Mouse (Mus musculus) megakaryocyte, embryonic 14.5 days (primary cell): Measurements from ENCODE around the gene Ubxn1. TPM values are rescaled to one million over a fixed set of nuclear protein-coding genes. Genes with fewer than 3 reads are reported as not detected.
"Not testable (repeated sequence)": the region's sequence is repeated elsewhere in the genome, so short reads cannot be mapped to it uniquely, and the experiment has no call there.

ENCODE experiments used
- H3K27me3 ChIP-seq: replicated peaks from 2 replicates; pipeline ENCODE3; 2012; ENCODE audit warnings: inconsistent platforms
- H3K36me3 ChIP-seq: replicated peaks from 2 replicates; pipeline ENCODE3; 2012; ENCODE audit warnings: low read length, inconsistent platforms, mixed read lengths
- H3K4me1 ChIP-seq: 2 replicates; pipeline ENCODE4 v1.6.1; 2012; ENCODE audit warnings: inconsistent platforms
- H3K4me3 ChIP-seq: replicated peaks from 2 replicates; pipeline ENCODE3; 2012; ENCODE audit warnings: moderate library complexity, mild to moderate bottlenecking, inconsistent platforms
- H3K9me3 ChIP-seq: 2 replicates; pipeline ENCODE4 v1.6.1; 2012; ENCODE audit warnings: inconsistent platforms
- FLI1 ChIP-seq: IDR thresholded peaks from 2 replicates; pipeline ENCODE4 v1.6.1; 2012; ENCODE audit warnings: low read length, inconsistent platforms, mixed read lengths
- GATA1 ChIP-seq: IDR thresholded peaks from 3 replicates; pipeline ENCODE4 v1.6.1; 2012; ENCODE audit warnings: mixed read lengths, low read length, inconsistent platforms, borderline replicate concordance
- polyA plus RNA-seq: library from polyadenylated mRNA; stranded (reverse); fragments of >175 nt; gene quantifications from 2 replicates; pipeline ENCODE4 v1.2.3, GENCODE M21; 2012; ENCODE audit warnings: low replicate concordance; ENCODE audit not compliant: insufficient read depth

Ubxn1 gene
- 125 and 325 TPM in 2 replicates for polyA plus RNA-seq

DNA sequence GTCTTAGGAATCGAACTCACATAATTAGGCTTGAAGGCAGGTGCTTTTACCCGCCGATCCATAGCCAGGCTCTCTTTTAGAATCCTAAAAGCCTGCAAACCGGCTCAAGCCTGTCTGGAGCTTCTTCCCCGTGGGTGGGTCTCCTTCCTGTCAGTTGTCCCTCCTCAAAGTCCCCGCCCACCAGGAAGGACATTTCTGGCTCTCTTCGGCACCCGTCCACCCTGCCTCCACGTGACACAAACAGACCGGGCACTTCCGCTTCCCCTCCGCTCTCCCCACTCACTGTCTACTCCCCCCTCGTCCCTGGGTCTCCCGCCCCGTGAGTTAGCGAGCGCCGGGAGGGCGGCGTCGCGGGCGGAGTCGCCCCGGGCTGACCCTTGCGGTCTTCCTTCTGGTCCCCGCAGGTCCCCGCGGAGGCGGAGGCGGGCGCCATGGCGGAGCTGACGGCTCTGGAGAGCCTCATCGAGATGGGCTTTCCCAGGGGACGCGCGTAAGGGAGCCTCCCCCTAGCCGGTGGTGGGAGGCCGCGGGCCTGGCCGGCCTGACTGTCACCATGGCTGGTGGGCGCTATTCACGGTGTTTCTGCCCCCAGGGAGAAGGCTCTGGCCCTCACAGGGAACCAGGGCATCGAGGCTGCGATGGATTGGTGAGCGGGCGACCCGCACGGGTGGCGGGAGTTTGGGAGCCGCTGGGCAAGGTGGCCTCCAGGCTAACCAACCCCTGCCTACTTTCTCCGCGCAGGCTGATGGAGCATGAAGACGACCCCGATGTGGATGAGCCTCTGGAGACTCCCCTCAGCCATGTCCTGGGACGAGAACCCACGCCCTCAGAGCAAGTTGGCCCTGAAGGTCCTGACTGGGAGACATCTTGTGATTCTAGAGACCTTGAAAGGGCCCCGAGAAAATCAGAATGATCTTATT lies at the start of gene Ubxn1:
Ubxn1 (plus strand) TSS at position 230 of the 920 bp plus-strand sequence.
- no peaks in the 10 kb centered on the region for H3K9me3 ChIP-seq
- TF ChIP-seq FLI1, result peak; percentile 40; the same call in 1 of the 2 replicates
- no peak for TF ChIP-seq GATA1

DNA sequence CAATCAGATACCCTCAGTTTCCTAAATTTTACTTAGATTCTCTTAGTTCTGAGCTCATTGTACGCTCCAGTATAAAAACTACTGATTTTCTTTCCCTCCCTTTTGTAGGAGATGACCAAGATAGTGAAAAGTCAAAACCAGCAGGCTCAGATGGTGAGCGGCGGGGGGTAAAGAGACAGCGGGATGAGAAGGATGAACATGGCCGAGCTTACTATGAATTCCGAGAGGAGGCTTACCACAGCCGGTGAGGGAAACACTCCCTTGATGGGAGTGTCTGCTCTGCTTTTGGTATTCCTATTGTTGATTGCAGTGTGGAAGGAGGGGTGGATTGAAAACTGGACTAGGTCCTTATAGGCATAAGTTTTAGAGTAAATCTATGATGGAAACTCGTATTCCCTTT lies 48.6 kb upstream of the Ubxn1 start:
- no peaks in the 10 kb centered on the region for H3K9me3 ChIP-seq
- H3K36me3 ChIP-seq, result peaks cover 57% of the 10 kb centered on the region
- peak overlapping the region; percentile 65 for H3K4me3 ChIP-seq
- TF ChIP-seq FLI1 (no peak), GATA1 (no peak)
- peaks cover 24% of the 10 kb centered on the region for H3K4me1 ChIP-seq
- H3K27me3 ChIP-seq, result no peaks in the 10 kb centered on the region

More for the DNA sequence above, at the start of gene Ubxn1:
- H3K4me3 ChIP-seq, result peak within 1 kb of the TSS; percentile 97
- H3K27me3 ChIP-seq, result no peaks in the 10 kb centered on the region
- peaks cover 56% of the 10 kb centered on the region for H3K4me1 ChIP-seq
- H3K36me3 ChIP-seq, result peaks cover 44% of the 10 kb centered on the region

DNA sequence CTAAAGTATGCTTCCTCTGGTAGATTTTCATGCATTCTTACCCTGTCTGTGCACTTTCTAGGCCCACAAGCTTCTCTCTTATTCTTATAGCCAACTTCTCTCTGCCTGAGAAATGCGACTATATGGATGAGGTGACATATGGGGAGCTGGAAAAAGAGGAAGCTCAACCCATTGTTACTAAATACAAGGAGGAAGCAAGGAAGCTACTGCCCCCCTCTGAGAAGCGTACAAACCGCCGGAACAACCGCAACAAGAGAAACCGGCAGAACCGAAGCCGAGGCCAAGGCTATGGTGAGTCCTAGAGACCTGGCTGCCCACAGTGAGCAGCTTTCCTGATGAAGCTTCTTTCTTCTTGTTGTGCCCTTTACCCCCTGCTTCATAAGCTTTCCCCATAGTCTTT lies 41.6 kb upstream of the Ubxn1 start, which contains the start of gene AC129217.1:
AC129217.1 (plus strand) TSS at position 114 of the 400 bp plus-strand sequence.
- TF ChIP-seq FLI1 (no peak), GATA1 (no peak)

DNA sequence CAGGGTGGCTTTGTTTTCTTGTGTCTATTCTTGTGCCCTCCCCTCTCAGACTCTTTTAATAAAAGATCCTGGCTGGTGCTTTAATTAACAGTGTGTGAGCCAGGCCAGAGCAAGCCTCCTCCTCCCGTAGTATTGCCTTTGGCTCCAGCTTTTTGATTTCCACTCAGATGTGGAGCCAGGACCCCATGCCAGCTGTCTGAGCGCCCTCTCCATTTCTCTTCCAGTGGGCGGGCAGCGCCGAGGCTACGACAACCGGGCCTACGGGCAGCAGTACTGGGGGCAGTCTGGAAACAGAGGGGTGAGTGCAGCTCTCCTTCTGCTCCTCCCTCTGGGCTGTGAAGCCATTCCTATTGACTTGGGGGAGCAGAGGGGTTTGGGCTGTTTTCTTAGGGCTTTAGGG lies 40.6 kb upstream of the Ubxn1 start:
- no peaks in the 10 kb centered on the region for H3K27me3 ChIP-seq
- peaks cover 20% of the 10 kb centered on the region for H3K4me1 ChIP-seq
- TF ChIP-seq GATA1, result no peak
- TF ChIP-seq FLI1, result no peak
- peaks cover 99% of the 10 kb centered on the region for H3K36me3 ChIP-seq
- no peak overlapping the region for H3K4me3 ChIP-seq
- H3K9me3 ChIP-seq, result no peaks in the 10 kb centered on the region

More for the DNA sequence above, 41.6 kb upstream of the Ubxn1 start, which contains the start of gene AC129217.1:
- Histone ChIP-seq H3K4me1 (peaks cover 20% of the 10 kb centered on the region), H3K36me3 (peaks cover 99% of the 10 kb centered on the region), H3K27me3 (no peaks in the 10 kb centered on the region), H3K4me3 (no peak within 1 kb of the TSS), H3K9me3 (no peaks in the 10 kb centered on the region)

DNA sequence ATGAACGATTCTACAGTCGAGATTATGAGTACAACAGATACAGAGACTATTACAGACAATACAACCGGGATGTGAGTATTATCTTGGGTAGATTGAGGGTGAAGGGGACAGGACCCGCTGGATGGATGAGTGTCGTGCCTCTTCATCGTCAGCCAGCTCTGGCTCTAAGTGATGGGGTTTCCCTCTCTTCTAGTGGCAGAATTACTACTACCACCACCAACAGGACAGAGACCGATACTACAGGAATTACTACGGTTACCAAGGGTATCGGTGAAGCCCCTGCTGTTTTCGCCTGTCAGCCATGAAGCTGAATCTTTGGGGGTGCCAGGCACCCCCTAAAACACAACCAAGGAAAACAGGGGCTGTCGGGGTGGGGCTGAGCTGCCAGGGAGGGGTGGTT lies 40.0 kb upstream of the Ubxn1 start:
- peaks cover 99% of the 10 kb centered on the region for H3K36me3 ChIP-seq

DNA sequence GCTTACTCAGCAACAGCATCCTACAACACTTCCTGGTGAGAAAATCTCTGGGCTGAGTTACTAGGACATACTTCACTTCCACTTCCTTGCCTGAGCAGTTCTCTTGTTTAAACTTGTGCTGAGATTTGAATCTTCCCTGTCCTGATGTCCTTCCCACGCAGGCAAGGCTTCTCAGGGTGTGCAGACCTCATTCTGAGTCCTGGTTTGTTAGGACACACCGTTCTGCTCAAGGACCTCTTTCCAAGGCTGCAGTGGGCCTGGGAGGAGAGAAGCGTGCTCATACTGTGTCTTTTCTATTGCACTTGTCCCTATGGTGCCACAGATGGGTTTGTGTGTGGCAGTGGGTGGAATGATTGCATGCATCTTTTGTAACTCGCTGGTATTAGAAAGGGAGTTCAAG lies 38.3 kb upstream of the Ubxn1 start:
- TF ChIP-seq FLI1, result no peak
- no peak for TF ChIP-seq GATA1
- Histone ChIP-seq H3K4me3 (peak overlapping the region; percentile 28), H3K4me1 (peaks cover 28% of the 10 kb centered on the region), H3K36me3 (peaks cover 83% of the 10 kb centered on the region), H3K27me3 (no peaks in the 10 kb centered on the region), H3K9me3 (no peaks in the 10 kb centered on the region)

More for the DNA sequence above, 40.0 kb upstream of the Ubxn1 start:
- Histone ChIP-seq H3K9me3 (no peaks in the 10 kb centered on the region), H3K4me3 (no peak overlapping the region), H3K27me3 (no peaks in the 10 kb centered on the region), H3K4me1 (peaks cover 20% of the 10 kb centered on the region)
- TF ChIP-seq GATA1 (no peak), FLI1 (no peak)

DNA sequence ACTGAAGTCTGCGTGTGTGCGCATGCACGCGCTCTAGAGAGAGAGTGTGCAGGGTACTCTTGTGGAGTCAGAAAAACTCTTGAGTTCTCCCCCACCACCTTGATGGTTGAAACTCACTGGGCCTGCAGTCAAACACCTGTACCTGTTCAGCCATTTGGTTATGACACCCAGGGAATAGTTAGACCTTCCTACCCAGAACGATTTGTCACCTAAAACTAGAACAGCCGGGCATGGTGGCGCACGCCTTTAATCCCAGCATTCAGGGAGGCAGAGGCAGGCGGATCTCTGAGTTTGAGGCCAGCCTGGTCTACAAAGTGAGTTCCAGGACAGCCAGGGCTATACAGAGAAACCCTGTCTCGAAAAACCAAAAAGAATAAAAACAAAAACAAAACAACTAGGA lies 35.0 kb upstream of the Ubxn1 start:
- H3K4me3 ChIP-seq, H3K9me3 ChIP-seq, H3K27me3 ChIP-seq: not testable (repeated sequence)
- peaks cover 48% of the 10 kb centered on the region for H3K4me1 ChIP-seq
- peaks cover 61% of the 10 kb centered on the region for H3K36me3 ChIP-seq

DNA sequence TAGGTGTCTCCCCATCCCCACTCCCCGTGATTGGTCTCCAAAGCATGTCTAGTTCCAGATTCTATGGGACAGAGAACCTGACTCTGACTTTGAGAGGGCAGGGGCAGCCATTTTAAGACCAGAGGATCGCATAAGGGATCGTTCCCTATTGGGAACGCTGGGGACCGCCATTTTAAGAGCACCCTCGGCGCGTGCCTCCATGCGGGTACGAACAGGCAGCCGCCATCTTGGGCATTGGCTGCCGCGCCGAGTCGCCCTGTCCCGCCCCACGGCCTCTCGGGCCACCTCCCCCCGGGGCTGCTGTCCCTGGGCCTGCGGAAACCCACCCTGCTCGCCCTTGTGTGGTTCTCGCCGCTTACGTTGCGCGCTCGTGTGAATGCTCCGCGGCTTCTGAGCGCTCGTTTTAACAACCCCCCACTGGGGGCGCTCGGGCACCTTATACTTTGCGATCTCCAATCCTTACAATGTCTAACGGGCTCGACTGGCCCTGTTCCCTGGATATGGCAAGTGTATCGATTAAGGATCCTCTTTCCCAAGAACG lies 34.0 kb upstream of the Ubxn1 start, which contains the start of gene Bscl2:
Bscl2 (plus strand) TSS at position 217 of the 541 bp plus-strand sequence.
- Histone ChIP-seq H3K36me3 (peaks cover 60% of the 10 kb centered on the region), H3K27me3 (no peaks in the 10 kb centered on the region), H3K4me1 (peaks cover 58% of the 10 kb centered on the region), H3K4me3 (peak within 1 kb of the TSS; percentile 93), H3K9me3 (no peaks in the 10 kb centered on the region)
- TF ChIP-seq GATA1 (no peak), FLI1 (no peak)

DNA sequence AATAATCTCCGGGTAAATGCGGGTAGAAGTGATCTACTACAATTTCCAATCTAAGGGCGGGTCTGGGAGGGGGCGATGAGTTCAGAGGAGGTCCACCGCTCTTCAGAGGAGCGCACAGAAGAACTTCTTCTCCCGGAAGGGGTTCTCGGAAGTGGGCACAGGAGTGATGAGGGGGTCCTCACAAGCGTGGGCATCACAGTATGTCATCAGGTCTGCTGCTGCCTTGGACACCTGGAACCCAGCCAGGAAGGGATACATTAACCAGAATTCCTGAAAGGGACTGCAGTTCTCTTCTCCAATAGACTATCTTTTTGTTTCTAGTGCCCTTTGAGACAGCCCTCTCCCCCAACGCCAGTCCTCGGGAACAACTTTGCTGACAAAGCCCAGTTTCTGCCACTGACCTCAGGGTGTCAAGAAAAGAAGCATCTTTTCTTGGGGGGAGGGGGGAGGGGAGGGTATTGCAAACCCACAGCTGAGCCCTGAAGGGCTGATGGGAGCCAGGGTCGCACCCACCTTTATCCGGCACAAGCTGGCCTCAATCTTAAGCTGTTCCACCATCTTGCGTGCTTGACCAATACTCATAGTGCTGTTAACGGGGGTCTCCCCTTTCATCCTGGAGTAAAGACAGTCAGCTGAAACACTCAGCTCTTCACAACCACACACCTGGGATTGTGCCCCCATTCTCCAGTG lies 33.1 kb upstream of the Ubxn1 start:
- no peaks in the 10 kb centered on the region for H3K27me3 ChIP-seq
- no peaks in the 10 kb centered on the region for H3K9me3 ChIP-seq
- H3K4me1 ChIP-seq, result peaks cover 58% of the 10 kb centered on the region
- peak overlapping the region; percentile 93 for H3K4me3 ChIP-seq
- no peak for TF ChIP-seq GATA1
- no peak for TF ChIP-seq FLI1
- H3K36me3 ChIP-seq, result peaks cover 59% of the 10 kb centered on the region

DNA sequence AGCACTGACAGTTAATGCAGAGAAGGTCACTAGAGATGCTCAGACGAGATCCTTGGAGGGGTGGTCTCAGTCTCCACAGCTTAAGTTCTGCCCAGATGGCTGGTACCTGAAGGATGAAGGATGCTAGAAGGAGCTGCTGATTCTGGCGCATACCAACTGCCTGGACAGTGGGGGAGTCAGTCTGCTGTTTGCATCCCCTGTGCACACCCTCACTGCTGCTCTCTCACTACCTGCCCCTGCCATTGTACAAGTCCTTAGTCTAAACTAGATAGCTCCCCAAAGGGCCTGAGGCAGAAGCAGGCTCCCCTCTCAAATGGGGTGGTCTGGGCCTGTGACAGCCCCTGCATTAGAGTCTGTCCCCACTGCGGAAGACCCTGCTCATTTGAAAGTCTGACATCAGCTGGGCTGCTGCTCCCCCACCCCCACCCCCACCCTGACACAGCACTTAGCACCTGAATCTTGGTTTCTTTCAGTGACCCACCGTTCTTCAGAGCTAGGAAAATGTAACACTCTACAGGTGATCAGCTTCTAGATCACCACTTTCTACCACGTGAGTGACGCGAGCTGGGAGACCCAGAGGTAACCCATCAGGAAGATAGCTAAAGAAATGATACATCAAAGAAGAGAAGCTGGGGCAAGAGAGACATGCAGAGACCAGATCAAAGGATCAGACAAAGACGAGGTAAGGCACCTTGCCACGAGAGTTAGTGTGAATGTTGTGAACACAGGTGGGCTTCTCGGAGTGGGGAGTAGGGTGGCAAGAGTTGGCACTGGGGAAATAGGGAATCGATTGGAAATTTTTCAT lies 32.0 kb upstream of the Ubxn1 start, which contains the start of gene Gng3:
Gng3 (minus strand) TSS at position 92 of the 805 bp plus-strand sequence.
- TF ChIP-seq GATA1 (no peak), FLI1 (no peak)
- Histone ChIP-seq H3K36me3 (peaks cover 56% of the 10 kb centered on the region), H3K4me1 (peaks cover 59% of the 10 kb centered on the region), H3K4me3 (peak within 1 kb of the TSS; percentile 94), H3K9me3 (no peaks in the 10 kb centered on the region), H3K27me3 (no peaks in the 10 kb centered on the region)
